Mouse (Mus musculus): ENCODE measurements around the gene Tmem165.

DNA sequence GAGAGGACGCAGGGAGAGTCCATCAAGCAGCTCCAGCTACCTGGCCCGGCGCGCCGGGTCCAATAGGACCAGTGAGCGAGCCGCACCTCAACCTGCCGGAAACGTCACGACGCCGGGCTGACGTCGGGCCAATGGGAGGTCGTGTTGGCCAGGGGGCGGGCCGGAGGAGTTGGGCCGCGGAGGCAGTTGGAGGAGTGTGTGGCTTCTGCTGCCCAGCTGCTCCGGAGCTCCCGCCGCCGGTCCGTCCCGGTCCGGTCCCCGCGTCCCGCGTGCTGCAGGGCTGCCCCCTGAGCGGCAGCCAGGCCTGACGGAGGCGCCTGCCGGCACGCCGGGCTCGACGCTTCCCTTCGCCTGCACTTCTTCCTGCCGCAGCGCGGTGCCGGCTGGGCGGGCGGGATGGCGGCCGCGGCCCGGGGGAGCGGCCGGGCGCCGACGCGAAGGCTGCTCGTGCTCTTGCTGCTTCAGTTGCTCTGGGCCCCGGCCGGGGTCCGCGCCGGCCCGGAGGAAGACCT is at the start of gene Tmem165:
- TF ChIP-seq CTCF (conservative IDR thresholded peaks at IDR 0.05; ENCODE audit: insufficient read depth, insufficient read length, low read depth, low read length) (no peak), POLR2A (IDR thresholded peaks at IDR 0.05; ENCODE audit: low read depth, low read length) (peak; percentile 66)

Data from kidney, adult 2 months (tissue).